In the genomic region with DNA sequence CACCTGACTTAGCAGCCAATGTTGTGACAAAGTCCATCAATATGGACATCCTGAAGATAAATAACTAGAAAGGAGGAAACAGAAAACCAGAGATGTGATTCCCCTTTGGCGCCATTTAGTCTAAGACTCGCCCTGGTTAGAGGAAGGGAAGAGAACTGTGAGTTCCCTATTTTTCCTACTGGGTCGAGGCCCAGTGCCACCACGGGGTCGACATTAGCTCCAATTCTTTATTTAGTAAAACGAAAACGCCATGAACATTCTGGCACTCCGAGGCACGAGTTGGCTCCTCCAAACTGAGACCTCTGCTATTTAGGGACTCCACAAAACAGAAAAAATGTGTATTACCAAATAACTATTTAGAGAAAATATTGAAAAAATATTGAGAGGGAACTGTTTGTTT, we compare ENCODE assay signal across 9 mouse cellular contexts.
"Had no signal": no experiment of that assay in that cellular context is flagged by ENCODE, and none has a peak within 500 bp of the region (broad histone marks: within the 10 kb centered on the region; RNA-seq: fewer than 3 reads in every experiment).

No protein-coding gene starts in this region.

- DNase-seq: kidney, adult 9 months; kidney, postnatal 36 days; layer of hippocampus, adult 9-11 months; layer of hippocampus, postnatal 36 days; left cerebral cortex, postnatal 4 days; midbrain, embryonic 14.5 days; right cerebral cortex, adult 18-20 months; right cerebral cortex, postnatal 25 days; thymus, postnatal 4 days had no signal
